Mouse (Mus musculus) stomach, embryonic 14.5 days (tissue): Measurements from ENCODE around the gene Ablim1. TPM values are rescaled to one million over a fixed set of nuclear protein-coding genes. Genes with fewer than 3 reads are reported as not detected.

ENCODE experiments used
- ATAC-seq: fragments of 200-750 bp; cut with Nextera tagmentation; 2 replicates; pipeline ENCODE4 v1.8.0; 2017; ENCODE audit warnings: low read depth, moderate TSS enrichment; ENCODE audit not compliant: insufficient number of reproducible peaks, insufficient read depth, low FRiP score
- H3K27ac ChIP-seq: fragments of 300-500 bp; sonication (generic); 2 replicates; pipeline ENCODE4 v1.5.1; 2014; ENCODE audit warnings: mild to moderate bottlenecking, low read length, moderate library complexity, mixed read lengths
- H3K27me3 ChIP-seq: fragments of 300-500 bp; sonication (generic); 2 replicates; pipeline ENCODE4 v1.6.1; 2014; ENCODE audit warnings: low read length, control low read depth, mixed read lengths; ENCODE audit not compliant: control insufficient read depth, insufficient read depth
- H3K36me3 ChIP-seq: fragments of 300-500 bp; sonication (generic); 2 replicates; pipeline ENCODE4 v1.6.1; 2014; ENCODE audit warnings: mild to moderate bottlenecking, control low read depth, low read length, moderate library complexity, mixed read lengths; ENCODE audit not compliant: control insufficient read depth, insufficient read depth
- H3K4me1 ChIP-seq: fragments of 300-500 bp; sonication (generic); 2 replicates; pipeline ENCODE4 v1.6.1; 2014; ENCODE audit warnings: low read length, control low read depth, mixed read lengths; ENCODE audit not compliant: control insufficient read depth, insufficient read depth
- H3K4me2 ChIP-seq: fragments of 300-500 bp; sonication (generic); replicated peaks from 2 replicates; pipeline ENCODE4 v1.6.1; 2014; ENCODE audit warnings: low read depth, low read length, control low read depth
- H3K4me3 ChIP-seq: fragments of 300-500 bp; sonication (generic); 2 replicates; pipeline ENCODE4 v1.5.1; 2014; ENCODE audit warnings: low read depth, low read length, control low read depth
- H3K9ac ChIP-seq: fragments of 300-500 bp; sonication (generic); replicated peaks from 2 replicates; pipeline ENCODE4 v1.6.1; 2014; ENCODE audit warnings: low read depth, mild to moderate bottlenecking, control low read depth, low read length, moderate library complexity, mixed read lengths
- H3K9me3 ChIP-seq: fragments of 300-500 bp; sonication (generic); 2 replicates; pipeline ENCODE4 v1.6.1; 2016; ENCODE audit warnings: low read depth, low read length, control low read depth; ENCODE audit not compliant: control insufficient read depth
- WGBS: fragments of 180-500 bp; shearing (Covaris S2); extraction: QIAGEN DNeasy Blood & Tissue Kit; methylation state at CpG from one replicate; pipeline ENCODE4 v1.1.7; 2014; 5-methylcytosine and 5-hydroxymethylcytosine counted together
- polyA plus RNA-seq: library from polyadenylated mRNA; unstranded; fragments of >200 nt; fragmentation: Nextera tagmentation; extraction: Ambion mirVana; gene quantifications from 2 replicates; pipeline ENCODE4 v1.2.1, GENCODE M21; 2014

Gene Ablim1
- polyA plus RNA-seq, 1 experiment from 2014 or later = 36.9 TPM

DNA sequence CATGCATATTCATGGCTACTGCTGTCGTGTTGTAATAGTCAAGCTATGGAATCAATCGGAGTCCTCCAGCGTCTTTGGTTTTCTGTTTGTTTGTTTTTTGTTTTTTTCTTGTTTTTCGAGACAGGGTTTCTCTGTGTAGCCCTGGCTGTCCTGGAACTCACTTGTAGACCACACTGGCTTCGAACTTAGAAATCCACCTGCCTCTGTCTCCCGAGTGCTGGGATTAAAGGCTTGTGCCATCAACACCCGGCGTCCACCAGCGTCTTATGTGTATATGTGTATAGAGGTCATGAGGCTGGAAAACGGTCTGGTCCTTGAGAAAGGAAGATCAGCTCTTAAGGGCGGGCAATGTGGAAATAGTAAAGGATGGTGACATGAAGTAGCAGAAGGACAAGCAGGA is 39.3 kb upstream of the Ablim1 start:
- Histone ChIP-seq H3K4me3 (no peak overlapping the region), H3K27ac (no peak overlapping the region), H3K4me1 (peaks cover 25% of the 10 kb centered on the region; the same call in 1 of the 2 replicates), H3K9me3 (no peaks in the 10 kb centered on the region), H3K4me2 (no peak overlapping the region), H3K27me3 (no peaks in the 10 kb centered on the region), H3K9ac (no peak overlapping the region), H3K36me3 (no peaks in the 10 kb centered on the region)
- WGBS = 92% methylated on average over 11 of the region's 11 CpGs
- no peak for ATAC-seq

GRCm38 (mm10) chr19:57353228-57353627 is 38.5 kb upstream of the Ablim1 start:
- H3K4me2 ChIP-seq = no peak overlapping the region
- H3K4me1 ChIP-seq = peaks cover 18% of the 10 kb centered on the region; the same call in 1 of the 2 replicates
- WGBS = 89% methylated on average over 10 of the region's 10 CpGs
- no peak overlapping the region for H3K9ac ChIP-seq
- ATAC-seq = no peak
- no peaks in the 10 kb centered on the region for H3K9me3 ChIP-seq
- H3K27ac ChIP-seq = no peak overlapping the region
- H3K36me3 ChIP-seq = no peaks in the 10 kb centered on the region
- H3K4me3 ChIP-seq = no peak overlapping the region
- no peaks in the 10 kb centered on the region for H3K27me3 ChIP-seq

DNA sequence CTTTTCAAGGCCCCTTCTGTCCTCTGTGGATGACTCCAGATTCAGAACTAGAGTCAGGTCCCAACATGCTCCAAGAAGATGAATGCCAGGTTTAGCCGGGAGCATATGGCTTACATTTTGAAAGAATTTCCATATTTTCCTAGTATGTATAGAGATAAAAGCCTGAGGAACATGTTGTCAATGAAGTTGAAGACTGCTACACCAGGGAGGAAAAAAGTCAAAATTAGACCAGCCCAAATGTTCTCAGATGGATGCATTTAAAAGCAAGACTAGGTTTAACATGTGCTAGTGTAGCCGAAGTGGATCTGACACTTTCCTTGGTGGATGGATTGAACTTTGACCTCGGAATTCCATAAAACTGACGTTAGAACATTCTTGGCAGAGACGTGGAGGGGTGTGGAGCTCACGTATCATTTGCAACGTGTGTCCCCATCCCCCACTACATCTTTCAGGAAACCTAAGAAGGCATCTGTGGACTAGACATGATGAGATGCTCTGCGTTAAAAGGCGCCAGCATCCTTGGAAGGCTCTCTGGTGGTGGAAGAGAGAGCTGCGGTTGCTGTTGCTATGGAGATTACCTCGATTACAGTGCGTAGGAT is 37.7 kb upstream of the Ablim1 start:
- H3K27ac ChIP-seq = no peak overlapping the region
- H3K9ac ChIP-seq = no peak overlapping the region
- H3K27me3 ChIP-seq = no peaks in the 10 kb centered on the region
- H3K9me3 ChIP-seq = peaks cover under 1% of the 10 kb centered on the region; the same call in 1 of the 2 replicates
- ATAC-seq = no peak
- 60% methylated on average over 12 of the region's 12 CpGs for WGBS
- H3K4me2 ChIP-seq = no peak overlapping the region
- no peak overlapping the region for H3K4me3 ChIP-seq
- H3K36me3 ChIP-seq = no peaks in the 10 kb centered on the region
- H3K4me1 ChIP-seq = peaks cover 14% of the 10 kb centered on the region; the same call in 1 of the 2 replicates

- Histone ChIP-seq H3K9me3 (peaks cover 8% of the 10 kb centered on the region; the same call in 1 of the 2 replicates), H3K4me1 (no peaks in the 10 kb centered on the region)
- ATAC-seq = no peak
These were observed 34.4 kb upstream of the Ablim1 start for GRCm38 (mm10) chr19:57349096-57349495.

DNA sequence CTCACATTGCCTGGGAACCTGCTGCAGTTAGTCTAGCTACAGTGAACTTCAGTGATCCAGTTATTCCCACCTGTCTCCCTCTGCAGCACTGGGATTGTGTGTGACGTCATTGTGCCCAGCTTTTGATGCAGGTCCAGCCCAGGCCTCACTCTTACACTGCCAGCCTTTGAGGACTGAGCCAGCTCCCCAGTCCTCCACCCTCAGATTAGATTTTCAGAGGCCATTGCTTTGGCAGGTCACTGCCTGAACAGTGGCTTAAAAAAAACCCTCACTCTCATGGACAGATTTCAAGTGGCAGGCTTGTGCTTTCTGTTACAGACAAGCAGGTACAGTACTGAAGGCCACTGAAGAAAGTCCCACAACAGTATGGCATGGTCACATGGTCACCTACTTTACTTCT is 30.0 kb upstream of the Ablim1 start:
- WGBS = 73% methylated on average over 1 of the region's 1 CpGs
- Histone ChIP-seq H3K36me3 (no peaks in the 10 kb centered on the region), H3K4me2 (no peak overlapping the region), H3K27ac (no peak overlapping the region), H3K4me1 (no peaks in the 10 kb centered on the region), H3K27me3 (no peaks in the 10 kb centered on the region), H3K4me3 (no peak overlapping the region), H3K9me3 (peaks cover 8% of the 10 kb centered on the region; the same call in 1 of the 2 replicates), H3K9ac (no peak overlapping the region)
- no peak for ATAC-seq

More at GRCm38 (mm10) chr19:57349096-57349495, 34.4 kb upstream of the Ablim1 start:
- Histone ChIP-seq H3K36me3 (no peaks in the 10 kb centered on the region), H3K27me3 (no peaks in the 10 kb centered on the region), H3K27ac (no peak overlapping the region), H3K4me2 (no peak overlapping the region), H3K9ac (no peak overlapping the region), H3K4me3 (no peak overlapping the region)

GRCm38 (mm10) chr19:57343860-57344259 is 29.1 kb upstream of the Ablim1 start:
- no peak for ATAC-seq
- Histone ChIP-seq H3K4me3 (no peak overlapping the region), H3K9me3 (peaks cover 8% of the 10 kb centered on the region; the same call in 1 of the 2 replicates), H3K27ac (no peak overlapping the region), H3K9ac (no peak overlapping the region), H3K4me2 (no peak overlapping the region), H3K4me1 (no peaks in the 10 kb centered on the region), H3K27me3 (no peaks in the 10 kb centered on the region), H3K36me3 (no peaks in the 10 kb centered on the region)
- WGBS = 68% methylated on average over 5 of the region's 5 CpGs

DNA sequence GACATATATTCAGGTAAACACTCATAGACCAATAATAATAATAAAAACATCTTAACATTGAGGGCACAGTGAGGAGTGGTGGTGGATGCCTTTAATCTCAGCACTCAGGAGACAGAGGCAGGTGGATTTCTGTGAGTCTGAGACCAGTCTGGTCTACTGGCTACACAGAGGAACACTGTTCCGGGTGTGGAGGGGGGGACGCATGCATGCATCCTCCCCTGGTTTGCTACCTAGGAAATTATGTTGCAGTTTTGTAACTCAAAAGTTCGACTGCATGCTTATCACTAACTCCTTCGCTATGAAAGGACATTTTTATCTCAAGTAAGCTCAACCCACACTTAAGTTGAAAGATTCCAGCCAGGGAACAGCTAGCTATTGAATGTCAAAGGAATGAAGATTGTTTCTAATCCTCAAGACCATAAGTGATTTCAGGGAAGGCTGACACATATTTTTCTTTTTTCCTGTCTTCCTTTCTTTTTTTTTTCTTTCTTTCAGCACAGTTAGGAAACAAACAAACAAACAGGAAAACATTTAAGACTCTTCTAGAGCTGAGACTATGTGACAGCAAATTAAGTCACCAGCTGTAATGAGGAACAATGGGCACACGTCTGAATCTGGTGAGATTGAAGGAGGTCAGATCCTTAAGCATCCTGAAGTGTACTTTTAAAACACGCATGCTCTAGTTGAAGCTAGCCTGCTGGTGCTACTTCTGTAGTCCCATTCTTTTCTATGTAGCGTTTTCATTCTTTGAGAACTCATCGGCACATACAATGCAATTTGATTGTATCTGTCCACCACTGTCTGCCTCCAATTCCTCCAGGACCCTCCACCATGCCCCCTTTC is 26.4 kb upstream of the Ablim1 start:
- no peak for ATAC-seq
- H3K4me3 ChIP-seq = no peak overlapping the region
- H3K9ac ChIP-seq = no peak overlapping the region
- 71% methylated on average over 8 of the region's 8 CpGs for WGBS
- H3K4me2 ChIP-seq = no peak overlapping the region
- no peaks in the 10 kb centered on the region for H3K9me3 ChIP-seq
- no peaks in the 10 kb centered on the region for H3K36me3 ChIP-seq
- no peaks in the 10 kb centered on the region for H3K27me3 ChIP-seq
- H3K4me1 ChIP-seq = no peaks in the 10 kb centered on the region
- H3K27ac ChIP-seq = no peak overlapping the region

DNA sequence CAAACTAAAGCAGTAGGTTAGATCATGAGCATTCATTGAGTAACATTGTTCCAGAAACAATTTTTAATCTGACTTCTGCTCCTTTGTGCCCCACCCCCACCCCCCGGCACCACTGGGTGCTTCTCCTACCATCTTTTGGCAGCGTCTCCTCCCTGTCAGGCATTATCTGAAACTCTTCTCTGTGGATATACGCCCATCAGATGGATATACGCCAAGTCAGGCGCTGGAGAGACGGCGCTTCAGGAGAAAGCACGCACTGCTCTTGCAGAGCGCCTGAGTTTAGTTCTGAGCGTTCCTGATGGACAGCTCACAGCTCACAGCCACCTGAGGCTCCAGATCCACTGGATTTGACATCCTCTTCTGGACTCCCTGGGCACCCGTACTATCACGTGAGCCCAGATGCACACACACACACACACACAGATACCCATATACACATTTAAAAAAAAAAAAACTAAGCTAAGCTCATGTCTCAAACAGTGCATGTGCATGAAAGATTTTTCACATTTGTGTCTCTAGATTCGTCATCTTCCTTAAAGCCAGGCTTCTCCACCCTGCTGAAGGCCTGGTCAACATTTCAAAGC is 24.7 kb upstream of the Ablim1 start:
- no peak overlapping the region for H3K27ac ChIP-seq
- no peak overlapping the region for H3K4me3 ChIP-seq
- no peak overlapping the region for H3K9ac ChIP-seq
- no peaks in the 10 kb centered on the region for H3K9me3 ChIP-seq
- H3K27me3 ChIP-seq = no peaks in the 10 kb centered on the region
- H3K36me3 ChIP-seq = no peaks in the 10 kb centered on the region
- no peak overlapping the region for H3K4me2 ChIP-seq
- H3K4me1 ChIP-seq = no peaks in the 10 kb centered on the region
- 78% methylated on average over 13 of the region's 13 CpGs for WGBS
- ATAC-seq = no peak
